Mouse (Mus musculus) stomach, embryonic 15.5 days (tissue): ENCODE results near the gene Psmd14. TPM values are rescaled to one million over a fixed set of nuclear protein-coding genes. Genes with fewer than 3 reads are reported as not detected.

ENCODE experiments used
- ATAC-seq: fragments of 200-750 bp; cut with Nextera tagmentation; 2 replicates; pipeline ENCODE4 v1.8.0; 2017; ENCODE audit warnings: low read depth, moderate number of reproducible peaks, moderate TSS enrichment; ENCODE audit not compliant: insufficient read depth, low FRiP score
- H3K27ac ChIP-seq: fragments of 300-500 bp; sonication (generic); 2 replicates; pipeline ENCODE4 v1.5.1; 2015; ENCODE audit warnings: mild to moderate bottlenecking, inconsistent platforms
- H3K27me3 ChIP-seq: fragments of 300-500 bp; sonication (generic); replicated peaks from 2 replicates; pipeline ENCODE4 v1.6.1; 2015; ENCODE audit warnings: inconsistent platforms
- H3K36me3 ChIP-seq: fragments of 300-500 bp; sonication (generic); 2 replicates; pipeline ENCODE4 v1.6.1; 2015; ENCODE audit warnings: inconsistent platforms
- H3K4me1 ChIP-seq: fragments of 300-500 bp; sonication (generic); 2 replicates; pipeline ENCODE4 v1.6.1; 2015; ENCODE audit warnings: inconsistent platforms
- H3K4me2 ChIP-seq: fragments of 300-500 bp; sonication (generic); 2 replicates; pipeline ENCODE4 v1.6.1; 2015; ENCODE audit warnings: mild to moderate bottlenecking, inconsistent platforms
- H3K4me3 ChIP-seq: fragments of 300-500 bp; sonication (generic); replicated peaks from 2 replicates; pipeline ENCODE4 v1.5.1; 2015; ENCODE audit warnings: inconsistent platforms
- H3K9ac ChIP-seq: fragments of 300-500 bp; sonication (generic); 2 replicates; pipeline ENCODE4 v1.6.1; 2015; ENCODE audit warnings: inconsistent platforms
- H3K9me3 ChIP-seq: fragments of 300-500 bp; sonication (generic); 2 replicates; pipeline ENCODE4 v1.6.1; 2016; ENCODE audit warnings: inconsistent platforms
- WGBS: fragments of 180-500 bp; shearing (Covaris S2); methylation state at CpG from one replicate; pipeline ENCODE4 v1.1.7; 2015; 5-methylcytosine and 5-hydroxymethylcytosine counted together
- microRNA-seq: library from miRNA; unstranded; fragments of <30 nt; microRNA quantifications from one replicate; pipeline ENCODE4, GENCODE M21; 2016
- polyA plus RNA-seq: library from polyadenylated mRNA; unstranded; fragments of >200 nt; fragmentation: Nextera tagmentation; extraction: Ambion mirVana; gene quantifications from 2 replicates; pipeline ENCODE4 v1.2.1, GENCODE M21; 2015

Psmd14 gene
- polyA plus RNA-seq, 1 experiment from 2014 or later, result 180 TPM

- WGBS, result 88% methylated on average over 1 of the region's 1 CpGs
- Histone ChIP-seq H3K27me3 (peaks cover 17% of the 10 kb centered on the region), H3K4me1 (peaks cover 5% of the 10 kb centered on the region), H3K27ac (no peak overlapping the region), H3K4me3 (no peak overlapping the region), H3K4me2 (no peak overlapping the region), H3K9me3 (no peaks in the 10 kb centered on the region), H3K9ac (no peak overlapping the region), H3K36me3 (no peaks in the 10 kb centered on the region)
- no peak for ATAC-seq
Measured at GRCm38 (mm10) chr2:61818197-61818596, 106.7 kb downstream of the Psmd14 start.

DNA sequence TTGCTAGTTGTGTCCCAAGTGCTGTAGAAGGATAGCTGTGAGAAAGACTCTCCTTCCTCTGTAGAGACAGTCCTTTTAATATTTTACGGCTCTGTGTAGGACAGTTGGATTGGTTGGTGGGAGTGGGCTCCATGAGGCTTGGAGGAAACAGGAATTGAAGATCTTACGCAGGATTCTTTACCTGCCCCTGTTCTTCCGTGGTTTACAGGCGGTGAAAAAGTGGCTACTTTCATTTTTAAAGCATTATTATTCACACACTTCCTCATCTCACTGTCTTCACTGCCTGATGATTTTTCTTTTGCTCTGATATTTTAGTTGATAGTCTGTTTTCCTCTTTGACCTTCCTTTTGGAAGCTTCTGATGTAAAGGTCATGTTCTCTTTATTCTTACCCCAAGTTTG is 108.7 kb downstream of the Psmd14 start:
- Histone ChIP-seq H3K9me3 (no peaks in the 10 kb centered on the region), H3K27ac (no peak overlapping the region), H3K4me3 (no peak overlapping the region), H3K36me3 (no peaks in the 10 kb centered on the region), H3K27me3 (peaks cover 7% of the 10 kb centered on the region), H3K4me1 (peaks cover 5% of the 10 kb centered on the region), H3K4me2 (no peak overlapping the region), H3K9ac (no peak overlapping the region)
- WGBS, result 67% methylated on average over 4 of the region's 4 CpGs
- no peak for ATAC-seq

DNA sequence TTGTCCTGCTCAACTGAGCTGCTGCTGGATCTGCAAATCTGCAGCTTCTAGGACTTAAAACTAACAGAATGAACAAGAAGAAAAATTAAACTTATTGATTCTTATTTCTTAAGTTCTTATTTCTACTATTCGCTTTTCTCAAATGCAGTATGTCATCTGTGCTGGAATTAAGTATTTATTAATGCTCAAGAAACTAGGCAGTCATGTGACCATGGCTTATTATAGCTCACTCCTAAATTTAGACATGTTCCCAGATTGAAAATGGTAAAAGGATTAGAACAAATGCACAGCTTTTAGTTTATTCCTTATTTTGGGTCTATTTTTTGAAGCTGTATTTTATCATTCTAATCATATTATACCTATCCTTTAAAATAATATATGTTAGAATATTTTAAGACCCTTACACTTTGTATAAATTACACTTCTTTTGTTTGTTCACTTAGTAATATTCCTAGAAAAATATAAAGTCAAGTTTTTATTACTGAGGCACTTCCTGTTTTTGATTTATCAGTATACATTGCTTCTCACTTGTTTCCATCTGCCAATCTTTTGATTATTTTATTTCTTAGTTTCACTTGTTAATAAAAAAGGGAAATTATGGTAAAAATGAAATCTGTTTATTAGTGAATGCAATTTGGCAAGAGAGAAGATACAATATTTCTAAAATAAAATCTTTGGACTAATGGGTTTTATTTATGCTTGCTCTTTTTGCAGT is 112.1 kb downstream of the Psmd14 start:
- Histone ChIP-seq H3K27ac (no peak overlapping the region), H3K4me2 (no peak overlapping the region), H3K9me3 (no peaks in the 10 kb centered on the region), H3K4me1 (no peaks in the 10 kb centered on the region), H3K4me3 (no peak overlapping the region), H3K9ac (no peak overlapping the region), H3K36me3 (no peaks in the 10 kb centered on the region), H3K27me3 (no peaks in the 10 kb centered on the region)
- WGBS, result 80% methylated on average over 1 of the region's 1 CpGs
- ATAC-seq, result no peak

- Histone ChIP-seq H3K4me1 (no peaks in the 10 kb centered on the region), H3K4me3 (no peak overlapping the region), H3K27ac (no peak overlapping the region), H3K9ac (no peak overlapping the region), H3K36me3 (no peaks in the 10 kb centered on the region), H3K9me3 (no peaks in the 10 kb centered on the region), H3K4me2 (no peak overlapping the region), H3K27me3 (no peaks in the 10 kb centered on the region)
- ATAC-seq, result no peak
- WGBS, result 79% methylated on average over 2 of the region's 2 CpGs
Measured at GRCm38 (mm10) chr2:61837243-61837806, 125.8 kb downstream of the Psmd14 start.

Small RNAs within 50 kb of the gene (microRNA-seq; reads per million reads assigned to microRNA genes)
- not detected for gene Gm22403

Other genes with a start within 250 kb of the Psmd14 start
- gene Tank, start 133.1 kb upstream of the Psmd14 start, polyA plus RNA-seq, result 31.6 and 35.3 TPM in 2 replicates
- 0.03 TPM in 1 of 2 replicates, not detected in the other for gene Tbr1, start 91.2 kb downstream of the Psmd14 start, polyA plus RNA-seq